Mouse (Mus musculus): Measurements from ENCODE around the gene Ccl1. TPM values are rescaled to one million over a fixed set of nuclear protein-coding genes. Genes with fewer than 3 reads are reported as not detected.

Ccl1 gene
- polyA plus RNA-seq, 1 experiment = not detected

DNA sequence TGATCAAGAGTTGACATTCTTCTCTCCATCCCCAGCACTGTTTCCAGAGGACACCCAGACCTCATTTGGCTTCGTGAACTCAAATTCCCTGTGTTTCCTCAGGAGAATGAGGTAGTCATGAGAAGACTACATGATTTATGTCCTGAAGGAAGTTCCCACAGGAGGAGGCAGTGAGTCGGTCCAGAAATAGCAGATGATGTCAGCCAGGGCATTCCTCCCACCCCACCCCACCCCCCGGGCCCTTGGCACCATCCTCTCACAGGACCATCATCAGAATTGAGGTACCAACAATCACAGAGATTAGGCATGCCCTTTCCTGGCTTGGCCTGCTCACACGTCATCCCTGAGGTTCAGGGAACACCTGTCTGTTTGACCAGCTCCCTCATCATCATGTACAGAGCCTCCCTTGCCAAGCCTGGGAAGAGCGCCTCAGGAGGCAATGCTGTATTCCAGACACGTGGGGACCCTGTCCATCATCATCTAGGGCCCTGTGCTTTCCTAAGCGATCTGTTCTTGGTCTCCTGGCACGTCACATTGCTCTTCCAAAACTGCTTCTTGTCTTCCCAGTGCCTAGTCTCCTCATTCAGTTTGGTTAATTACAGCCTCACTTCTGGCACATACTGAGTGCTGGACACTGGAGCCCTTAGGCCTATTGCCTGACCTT lies 31.2 kb downstream of the Ccl1 start:
- TF ChIP-seq GATA1 (IDR thresholded peaks at IDR 0.05; ENCODE audit: low read length) (no peak), TAL1 (IDR thresholded peaks at IDR 0.05; ENCODE audit: low read length) (no peak)
- Histone ChIP-seq H3K9me3 (ENCODE audit: control insufficient read depth, low read length) (no peaks in the 10 kb centered on the region), H3K27me3 (ENCODE audit: control insufficient read depth) (no peaks in the 10 kb centered on the region), H3K4me1 (ENCODE audit: control insufficient read depth) (no peaks in the 10 kb centered on the region), H3K4me3 (replicated peaks) (no peak overlapping the region), H3K36me3 (ENCODE audit: control insufficient read depth) (no peaks in the 10 kb centered on the region)

DNA sequence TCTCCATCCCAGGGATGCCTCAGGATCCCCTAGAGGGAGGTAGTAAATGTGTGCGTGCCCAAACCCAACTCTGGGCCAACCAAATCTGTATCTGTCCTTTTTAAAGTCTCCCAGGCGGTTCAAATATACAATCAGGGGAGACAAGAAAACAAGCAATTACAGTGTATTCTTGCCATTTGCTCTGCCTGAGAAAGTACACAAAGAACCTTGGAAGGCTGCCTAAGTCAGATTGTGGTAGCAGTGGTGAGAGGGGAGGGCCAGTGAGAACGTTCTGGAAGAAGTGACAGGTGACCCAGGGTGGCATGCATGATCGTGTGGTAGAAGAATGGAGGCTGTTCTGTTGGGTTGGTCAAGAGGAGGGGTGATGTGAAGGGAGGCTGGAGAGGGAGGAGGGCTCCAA lies 46.4 kb downstream of the Ccl1 start:
- Histone ChIP-seq H3K36me3 (ENCODE audit: control insufficient read depth) (no peaks in the 10 kb centered on the region), H3K9me3 (ENCODE audit: control insufficient read depth, low read length) (no peaks in the 10 kb centered on the region)
- no peak for TF ChIP-seq TAL1 (IDR thresholded peaks at IDR 0.05; ENCODE audit: low read length)

GRCm38 (mm10) chr11:82255601-82256000 lies 49.9 kb downstream of the Ccl1 start:
- Histone ChIP-seq H3K36me3 (ENCODE audit: control insufficient read depth) (no peaks in the 10 kb centered on the region), H3K9me3 (ENCODE audit: control insufficient read depth, low read length) (no peaks in the 10 kb centered on the region), H3K4me3 (replicated peaks) (no peak overlapping the region), H3K27me3 (ENCODE audit: control insufficient read depth) (no peaks in the 10 kb centered on the region; the same call in 1 of the 2 replicates), H3K4me1 (ENCODE audit: control insufficient read depth) (no peaks in the 10 kb centered on the region)
- TF ChIP-seq GATA1 (IDR thresholded peaks at IDR 0.05; ENCODE audit: low read length) = no peak
- no peak for TF ChIP-seq TAL1 (IDR thresholded peaks at IDR 0.05; ENCODE audit: low read length)

More for the DNA sequence above, 46.4 kb downstream of the Ccl1 start:
- Histone ChIP-seq H3K4me1 (ENCODE audit: control insufficient read depth) (no peaks in the 10 kb centered on the region), H3K4me3 (replicated peaks) (no peak overlapping the region), H3K27me3 (ENCODE audit: control insufficient read depth) (no peaks in the 10 kb centered on the region; the same call in 1 of the 2 replicates)

GRCm38 (mm10) chr11:82253421-82253820 lies 52.1 kb downstream of the Ccl1 start:
- no peaks in the 10 kb centered on the region for H3K4me1 ChIP-seq (ENCODE audit: control insufficient read depth)
- no peaks in the 10 kb centered on the region for H3K36me3 ChIP-seq (ENCODE audit: control insufficient read depth)
- H3K9me3 ChIP-seq (ENCODE audit: control insufficient read depth, low read length) = no peaks in the 10 kb centered on the region
- no peak overlapping the region for H3K4me3 ChIP-seq (replicated peaks)
- H3K27me3 ChIP-seq (ENCODE audit: control insufficient read depth) = no peaks in the 10 kb centered on the region
- TF ChIP-seq GATA1 (IDR thresholded peaks at IDR 0.05; ENCODE audit: low read length) (no peak), TAL1 (IDR thresholded peaks at IDR 0.05; ENCODE audit: low read length) (no peak)

GRCm38 (mm10) chr11:82251251-82251650 lies 54.2 kb downstream of the Ccl1 start:
- TF ChIP-seq TAL1 (IDR thresholded peaks at IDR 0.05; ENCODE audit: low read length) = no peak
- TF ChIP-seq GATA1 (IDR thresholded peaks at IDR 0.05; ENCODE audit: low read length) = no peak
- Histone ChIP-seq H3K9me3 (ENCODE audit: control insufficient read depth, low read length) (no peaks in the 10 kb centered on the region), H3K4me1 (ENCODE audit: control insufficient read depth) (no peaks in the 10 kb centered on the region), H3K36me3 (ENCODE audit: control insufficient read depth) (no peaks in the 10 kb centered on the region), H3K27me3 (ENCODE audit: control insufficient read depth) (no peaks in the 10 kb centered on the region), H3K4me3 (replicated peaks) (no peak overlapping the region)

- no peaks in the 10 kb centered on the region for H3K9me3 ChIP-seq (ENCODE audit: control insufficient read depth, low read length)
Measured at GRCm38 (mm10) chr11:82249945-82250344, 55.5 kb downstream of the Ccl1 start.

DNA sequence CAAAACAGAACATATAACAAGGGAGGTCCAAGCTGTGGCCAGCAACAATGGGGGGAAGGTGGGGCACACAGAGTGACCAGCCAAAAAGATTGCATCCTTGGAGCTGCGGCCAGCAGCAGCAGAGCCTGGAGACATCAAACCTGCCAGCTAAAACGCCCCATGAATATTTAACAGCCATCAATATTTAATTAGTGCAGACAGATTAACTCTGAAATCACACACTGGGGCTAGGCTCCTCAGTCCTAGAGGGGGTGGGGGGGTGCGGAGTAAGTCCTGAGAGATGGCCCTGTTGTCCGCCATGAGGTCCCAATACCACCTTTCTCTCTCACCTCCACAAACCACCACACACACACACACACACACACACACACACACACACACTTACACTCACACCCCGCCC lies 68.1 kb downstream of the Ccl1 start:
- Histone ChIP-seq H3K4me3 (replicated peaks) (no peak overlapping the region), H3K4me1 (ENCODE audit: control insufficient read depth) (no peaks in the 10 kb centered on the region), H3K9me3 (ENCODE audit: control insufficient read depth, low read length) (no peaks in the 10 kb centered on the region), H3K27me3 (ENCODE audit: control insufficient read depth) (no peaks in the 10 kb centered on the region), H3K36me3 (ENCODE audit: control insufficient read depth) (no peaks in the 10 kb centered on the region)
- no peak for TF ChIP-seq GATA1 (IDR thresholded peaks at IDR 0.05; ENCODE audit: low read length)

More at GRCm38 (mm10) chr11:82249945-82250344, 55.5 kb downstream of the Ccl1 start:
- Histone ChIP-seq H3K4me3 (replicated peaks) (no peak overlapping the region), H3K36me3 (ENCODE audit: control insufficient read depth) (no peaks in the 10 kb centered on the region), H3K4me1 (ENCODE audit: control insufficient read depth) (no peaks in the 10 kb centered on the region), H3K27me3 (ENCODE audit: control insufficient read depth) (no peaks in the 10 kb centered on the region)
- TF ChIP-seq GATA1 (IDR thresholded peaks at IDR 0.05; ENCODE audit: low read length) = no peak
- no peak for TF ChIP-seq TAL1 (IDR thresholded peaks at IDR 0.05; ENCODE audit: low read length)

DNA sequence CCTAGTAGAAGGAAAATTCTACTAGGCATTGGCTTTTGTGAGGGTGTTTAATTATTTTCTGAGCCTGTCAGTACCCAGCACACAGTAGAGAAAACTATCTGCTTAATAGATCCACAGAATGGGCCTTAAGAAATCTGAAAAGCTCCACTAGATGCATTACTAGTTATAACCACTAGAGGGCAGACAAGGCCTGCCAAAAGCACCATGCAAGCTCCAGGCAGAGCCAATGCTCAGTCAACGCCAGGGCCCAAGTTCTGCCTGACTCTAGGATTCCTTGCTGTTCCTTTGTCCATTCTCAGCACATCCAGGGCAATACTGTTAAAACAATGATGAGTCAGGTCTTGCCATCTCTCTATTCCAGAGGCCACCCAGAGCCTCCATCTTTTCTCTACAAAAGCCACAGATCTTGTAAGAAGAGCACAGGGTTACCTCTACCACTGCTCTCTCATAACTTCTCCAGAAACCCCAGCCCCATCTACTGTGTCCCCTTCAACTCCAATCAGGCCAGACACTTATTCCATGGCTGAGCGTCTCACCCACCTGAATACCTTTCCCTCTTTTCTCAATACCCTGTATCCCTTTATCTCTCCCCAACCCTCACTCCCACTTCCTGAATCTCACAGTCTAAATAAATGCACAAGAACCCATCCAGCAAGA lies 69.8 kb downstream of the Ccl1 start:
- Histone ChIP-seq H3K4me1 (ENCODE audit: control insufficient read depth) (no peaks in the 10 kb centered on the region), H3K4me3 (replicated peaks) (no peak overlapping the region), H3K27me3 (ENCODE audit: control insufficient read depth) (no peaks in the 10 kb centered on the region), H3K36me3 (ENCODE audit: control insufficient read depth) (no peaks in the 10 kb centered on the region), H3K9me3 (ENCODE audit: control insufficient read depth, low read length) (no peaks in the 10 kb centered on the region)
- TF ChIP-seq TAL1 (IDR thresholded peaks at IDR 0.05; ENCODE audit: low read length) = no peak
- no peak for TF ChIP-seq GATA1 (IDR thresholded peaks at IDR 0.05; ENCODE audit: low read length)

DNA sequence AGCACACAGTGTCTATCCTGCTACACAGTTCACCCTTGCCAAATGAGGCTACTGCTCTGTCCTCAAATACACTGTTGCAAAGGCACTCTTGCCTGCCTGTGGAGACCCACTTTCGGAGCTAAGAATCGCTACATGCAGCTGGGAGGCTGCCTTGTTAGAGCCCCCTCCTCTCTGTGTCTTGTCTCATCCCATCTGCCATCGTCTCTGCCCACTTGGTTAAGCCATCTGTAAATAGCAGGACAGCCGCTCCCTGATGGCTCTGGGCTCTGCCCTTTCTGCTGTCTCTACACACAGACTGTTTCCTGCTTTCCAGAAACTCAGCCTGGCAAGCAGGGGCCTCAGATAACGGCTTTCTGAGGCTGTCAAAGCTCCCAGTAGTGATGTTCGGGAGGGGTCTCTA lies 71.5 kb downstream of the Ccl1 start:
- Histone ChIP-seq H3K4me1 (ENCODE audit: control insufficient read depth) (no peaks in the 10 kb centered on the region), H3K9me3 (ENCODE audit: control insufficient read depth, low read length) (no peaks in the 10 kb centered on the region), H3K4me3 (replicated peaks) (no peak overlapping the region), H3K36me3 (ENCODE audit: control insufficient read depth) (no peaks in the 10 kb centered on the region), H3K27me3 (ENCODE audit: control insufficient read depth) (no peaks in the 10 kb centered on the region)
- no peak for TF ChIP-seq GATA1 (IDR thresholded peaks at IDR 0.05; ENCODE audit: low read length)
- TF ChIP-seq TAL1 (IDR thresholded peaks at IDR 0.05; ENCODE audit: low read length) = no peak
